Mouse (Mus musculus) embryo, embryonic 11.5 days (tissue): ENCODE data around the gene Gsk3b.
A peak's percentile ranks its signal among the peaks of the same experiment; 100 is the strongest.
"Not testable (repeated sequence)": the region's sequence is repeated elsewhere in the genome, so short reads cannot be mapped to it uniquely, and the experiment has no call there.

ENCODE experiments used
- DNase-seq: peaks from one replicate; pipeline ENCODE4 v3.0.0-alpha.2; 2012; ENCODE audit warnings: low read depth, low spot score

The Gsk3b gene

DNA sequence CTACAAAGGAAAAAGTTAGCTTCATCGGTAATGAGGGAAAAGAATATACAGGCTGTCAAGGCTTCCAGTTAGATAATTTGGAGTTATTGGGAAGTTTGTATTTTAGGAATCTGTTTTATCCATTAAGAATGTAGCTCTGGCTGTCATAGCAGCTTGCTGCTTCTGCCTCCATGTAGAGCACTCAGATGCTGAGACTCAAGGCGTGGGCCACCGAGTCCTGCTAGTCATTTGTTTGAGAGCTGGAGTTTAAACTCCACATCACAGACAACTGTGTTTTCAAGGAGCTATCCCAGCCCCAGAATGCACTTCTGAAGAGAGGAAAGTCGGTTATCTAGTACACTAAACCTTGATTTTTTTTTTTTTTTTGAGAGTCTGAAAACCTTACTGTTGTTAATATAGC, 101.2 kb downstream of the Gsk3b start:
- DNase-seq, result no peak

DNA sequence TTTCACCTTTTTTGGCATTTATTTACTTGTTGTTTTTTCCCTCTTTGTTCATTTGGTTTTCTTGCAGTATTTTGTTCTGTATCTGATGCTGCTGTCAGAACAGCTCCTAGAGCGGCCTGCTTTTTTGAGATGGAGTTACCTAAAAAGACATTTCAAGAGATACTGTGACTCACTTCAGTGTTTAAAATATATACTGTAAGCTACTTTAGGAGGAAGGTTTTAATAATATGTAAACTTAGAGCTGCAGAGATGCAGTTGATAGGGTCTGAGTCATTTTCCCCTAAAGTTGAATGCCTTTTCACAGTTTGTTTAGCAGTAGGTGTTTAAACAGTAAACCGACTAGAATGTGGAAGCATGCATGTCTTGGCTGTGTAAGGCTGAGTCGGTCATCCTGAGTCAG, 101.7 kb downstream of the Gsk3b start:
- no peak for DNase-seq

GRCm38 (mm10) chr16:38191460-38191859, 102.7 kb downstream of the Gsk3b start:
- DNase-seq, result no peak

DNA sequence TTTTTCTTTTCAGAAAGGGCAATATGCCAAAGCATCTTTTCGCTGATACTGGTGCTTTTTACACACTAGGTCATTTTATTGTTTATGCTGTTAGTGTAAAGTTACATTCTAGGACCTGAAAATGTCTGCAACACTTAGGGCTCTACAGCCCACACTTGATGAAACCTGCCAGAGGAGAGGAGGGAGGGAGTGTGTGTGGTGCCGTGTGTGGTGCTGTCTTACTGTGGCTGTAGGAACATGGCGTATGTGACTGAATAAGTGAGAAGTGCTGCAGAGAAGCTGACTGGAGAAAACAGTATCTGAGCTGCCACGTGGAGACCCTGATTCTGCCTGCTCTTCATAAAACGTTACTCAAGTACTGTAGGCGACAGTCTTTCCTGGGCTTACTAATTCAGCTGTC, 103.8 kb downstream of the Gsk3b start:
- DNase-seq, result no peak

DNA sequence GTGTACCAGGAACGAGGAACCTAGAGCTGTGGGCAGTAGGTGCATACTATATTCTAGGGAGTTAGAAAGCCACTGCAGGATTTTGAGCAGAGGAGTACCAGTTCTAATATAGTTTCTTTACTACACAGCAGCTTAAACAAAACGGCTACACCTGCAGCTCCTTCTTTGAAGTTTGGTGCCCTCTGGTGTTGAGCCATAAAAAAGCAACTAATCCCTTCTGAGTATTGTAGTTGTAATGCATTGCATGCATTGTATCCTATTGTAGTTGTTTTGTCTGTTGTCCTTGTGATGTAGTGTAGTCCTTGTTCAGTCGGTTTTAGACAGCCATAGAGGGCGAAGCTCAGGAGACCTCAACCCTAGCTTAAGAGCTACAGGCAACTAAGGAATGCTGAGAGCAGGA, 108.5 kb downstream of the Gsk3b start:
- peak; percentile 47 for DNase-seq

GRCm38 (mm10) chr16:38205272-38205671, 116.5 kb downstream of the Gsk3b start:
- DNase-seq, result no peak

DNA sequence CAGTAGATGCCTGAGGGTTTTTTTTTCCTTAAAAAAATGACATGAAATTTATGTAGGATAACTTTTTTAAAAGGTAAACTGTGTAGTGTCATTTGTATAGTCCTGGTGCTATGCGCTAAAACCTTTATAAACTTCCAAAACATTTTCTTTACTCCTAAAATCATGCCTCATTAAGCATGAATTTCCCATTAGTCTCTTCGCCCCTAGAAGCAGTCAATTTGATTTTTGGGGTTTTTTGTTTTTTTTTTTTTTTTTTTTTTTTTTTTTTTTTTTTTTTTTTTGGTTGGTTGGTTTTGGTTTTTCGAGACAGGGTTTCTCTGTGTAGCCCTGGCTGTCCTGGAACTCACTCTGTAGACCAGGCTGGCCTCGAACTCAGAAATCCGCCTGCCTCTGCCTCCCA, 133.7 kb downstream of the Gsk3b start:
- not testable (repeated sequence) for DNase-seq

DNA sequence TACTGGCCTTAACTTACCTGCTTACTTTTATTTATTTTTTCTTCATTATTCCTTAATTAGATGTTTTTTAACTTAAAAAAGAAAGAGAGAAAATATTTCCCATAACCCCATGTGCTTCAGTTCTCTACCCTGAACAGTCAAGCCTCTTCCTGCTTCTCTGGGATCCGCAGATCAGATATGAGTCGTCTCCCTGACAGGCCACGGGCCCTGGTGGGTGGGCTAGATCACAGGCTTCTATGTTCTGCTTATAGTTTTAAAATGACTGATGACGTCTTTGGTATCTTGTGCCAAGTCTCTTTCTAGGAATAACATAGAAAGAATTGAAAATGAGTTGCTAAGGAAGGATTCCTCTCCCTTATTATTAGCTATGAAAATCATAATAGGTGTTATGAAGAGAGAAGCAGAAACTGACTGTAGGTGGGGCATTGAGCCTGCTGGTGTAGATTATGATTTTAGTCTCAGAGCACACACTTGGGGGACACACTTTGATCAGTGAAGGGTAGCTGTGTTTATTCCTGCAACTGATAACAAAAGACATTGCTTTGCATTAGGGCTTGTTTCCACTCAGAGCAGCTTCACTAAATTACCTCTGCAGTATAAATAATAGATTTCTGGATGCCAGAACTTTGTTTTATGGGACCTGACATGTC, 148.3 kb downstream of the Gsk3b start:
- no peak for DNase-seq

GRCm38 (mm10) chr16:38239729-38240128, 150.9 kb downstream of the Gsk3b start:
- peak; percentile 16 for DNase-seq

- DNase-seq, result no peak
These were observed 151.4 kb downstream of the Gsk3b start for GRCm38 (mm10) chr16:38240167-38240566.

DNA sequence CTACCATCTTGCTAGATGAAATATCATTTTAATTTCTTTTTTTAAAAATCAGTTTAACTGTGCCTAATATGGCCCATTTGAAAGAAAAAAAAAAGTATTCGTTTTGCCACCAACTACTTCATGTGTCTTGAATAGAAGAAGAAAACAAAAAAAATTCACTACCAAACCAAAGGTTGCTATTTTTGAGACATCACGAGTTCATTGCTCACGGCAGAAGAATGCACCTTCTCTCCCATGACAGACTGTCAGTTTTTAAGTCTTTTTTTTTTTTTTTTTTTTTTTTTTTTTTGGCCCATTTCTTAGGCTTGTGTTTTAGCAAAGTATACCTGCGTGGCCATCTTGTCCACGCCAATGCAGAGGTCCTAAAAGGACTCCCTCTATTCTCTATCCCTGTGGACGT, 155.3 kb downstream of the Gsk3b start:
- DNase-seq, result no peak

DNA sequence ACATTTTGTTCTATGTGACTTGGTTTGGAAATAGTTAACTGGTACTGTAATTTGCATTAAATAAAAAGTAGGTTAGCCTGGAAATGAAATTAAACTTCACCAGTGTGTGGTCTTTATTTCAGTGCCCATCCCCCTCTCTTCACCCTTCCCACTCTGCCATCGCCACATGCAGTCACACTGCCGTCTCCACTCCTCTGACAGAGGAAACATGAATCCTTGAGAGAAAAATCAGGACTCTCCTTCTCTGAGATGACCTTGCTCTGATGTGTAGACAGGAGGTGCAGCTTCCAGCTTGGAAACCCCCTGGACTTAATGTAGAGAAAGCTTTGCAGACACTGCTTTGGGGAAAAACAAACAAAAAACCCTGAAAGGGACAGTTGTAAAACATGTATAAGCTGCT, 156.6 kb downstream of the Gsk3b start:
- DNase-seq, result no peak

GRCm38 (mm10) chr16:38245849-38246585, 157.2 kb downstream of the Gsk3b start:
- no peak for DNase-seq

DNA sequence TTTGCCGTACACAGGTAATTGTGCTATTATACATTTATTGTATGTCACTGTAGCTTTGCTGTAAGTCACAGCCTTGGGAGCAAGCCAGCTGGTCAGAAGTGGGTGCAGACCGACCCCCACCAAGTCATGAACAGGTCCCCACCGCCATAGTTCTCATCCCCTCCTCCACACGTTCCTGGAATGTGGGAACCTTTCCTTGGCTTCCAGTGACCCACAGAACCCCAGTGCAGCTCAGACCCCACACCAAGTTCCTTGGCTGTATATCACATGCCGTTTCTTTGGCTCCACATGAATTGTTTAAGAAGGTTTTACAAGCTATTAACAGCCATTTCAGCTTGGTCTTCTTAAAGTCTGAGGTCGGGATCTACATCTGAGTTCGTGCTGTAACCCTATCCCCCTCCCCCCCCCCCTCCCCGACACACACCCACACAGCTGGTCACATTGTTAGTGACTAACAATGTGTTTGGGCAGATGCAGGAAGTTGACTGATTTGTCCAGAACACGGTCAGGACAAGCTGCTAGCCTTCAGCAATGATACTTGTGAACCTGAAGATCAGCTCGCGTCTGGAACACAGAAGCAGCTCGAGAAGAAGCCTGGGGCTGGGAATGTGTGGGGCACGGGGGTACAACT, 159.6 kb downstream of the Gsk3b start:
- peak; percentile 9 for DNase-seq

DNA sequence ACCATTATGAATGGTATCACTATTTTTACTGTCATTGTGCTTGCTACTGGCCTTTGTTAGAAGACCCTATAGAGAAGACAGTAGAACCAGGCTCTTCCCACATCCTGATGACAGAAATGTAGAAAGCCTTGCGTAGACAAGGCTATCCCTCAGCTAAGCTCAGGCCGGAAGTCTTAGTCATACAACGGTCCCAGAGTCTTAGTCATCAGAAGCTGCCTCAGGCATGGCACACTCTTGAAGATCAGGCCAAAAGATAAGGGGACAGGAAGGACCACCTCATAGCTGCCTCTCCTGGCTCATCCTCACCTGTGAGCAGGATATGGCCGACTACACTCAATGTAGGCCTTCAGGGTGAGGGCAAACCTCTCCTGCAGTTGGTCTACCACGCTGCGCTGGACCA, 161.7 kb downstream of the Gsk3b start:
- DNase-seq, result no peak

DNA sequence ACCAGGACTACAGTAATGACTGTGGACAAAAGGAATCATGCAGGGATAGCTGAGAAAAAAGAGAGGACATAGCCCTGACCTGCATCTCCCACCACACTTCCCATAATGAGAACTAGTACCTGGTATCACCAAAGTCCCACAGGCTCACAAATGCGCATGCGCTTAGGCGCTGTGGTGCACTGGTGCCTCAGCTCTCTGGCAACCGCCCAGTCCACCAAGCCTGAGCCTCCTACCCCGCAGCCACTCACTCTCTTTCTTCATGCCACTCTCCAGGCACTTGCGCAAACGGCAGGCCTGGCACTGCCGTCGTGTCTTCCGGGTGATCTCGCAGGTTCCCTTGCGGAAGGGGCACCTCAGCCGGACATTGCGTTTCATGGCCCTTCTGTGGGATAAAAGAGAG, 165.2 kb downstream of the Gsk3b start:
- no peak for DNase-seq

DNA sequence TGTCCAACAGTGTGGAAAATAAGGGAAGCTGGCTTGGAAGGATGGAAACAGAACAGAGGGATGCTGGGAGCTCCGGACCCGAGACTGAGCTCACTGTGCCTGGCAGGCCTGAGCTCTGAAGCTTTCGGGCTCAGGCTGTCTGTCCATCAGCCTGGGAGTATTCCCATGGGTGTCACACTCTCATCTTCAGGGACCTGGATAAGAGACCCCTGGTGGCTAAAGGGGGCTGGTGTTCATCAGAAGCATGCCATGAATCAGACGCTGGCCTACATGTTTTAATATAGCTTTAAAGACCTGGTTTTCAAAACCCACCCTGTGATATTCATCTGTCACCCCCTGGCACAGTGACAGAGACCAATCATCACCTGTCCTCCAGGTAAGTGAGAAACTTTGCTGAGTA, 166.3 kb downstream of the Gsk3b start:
- DNase-seq, result no peak

DNA sequence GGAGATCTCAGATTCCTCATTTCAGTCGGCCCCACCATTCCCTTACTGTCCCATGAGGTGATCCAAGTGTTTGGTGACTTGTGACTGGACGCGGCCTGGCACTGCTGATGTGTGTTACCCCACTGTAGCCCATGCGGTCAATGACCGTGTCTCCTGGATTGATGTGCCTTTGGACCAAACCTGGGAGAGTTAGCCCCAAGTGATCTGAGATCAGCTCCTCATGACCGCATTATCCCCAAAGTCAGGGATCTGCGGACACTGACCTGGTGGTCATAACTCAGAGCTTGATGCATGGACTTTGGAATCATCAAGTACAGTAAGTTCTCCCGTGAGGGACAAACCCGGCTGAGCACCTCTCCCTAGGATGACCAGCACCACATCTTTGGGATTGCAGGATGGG, 167.1 kb downstream of the Gsk3b start:
- no peak for DNase-seq

DNA sequence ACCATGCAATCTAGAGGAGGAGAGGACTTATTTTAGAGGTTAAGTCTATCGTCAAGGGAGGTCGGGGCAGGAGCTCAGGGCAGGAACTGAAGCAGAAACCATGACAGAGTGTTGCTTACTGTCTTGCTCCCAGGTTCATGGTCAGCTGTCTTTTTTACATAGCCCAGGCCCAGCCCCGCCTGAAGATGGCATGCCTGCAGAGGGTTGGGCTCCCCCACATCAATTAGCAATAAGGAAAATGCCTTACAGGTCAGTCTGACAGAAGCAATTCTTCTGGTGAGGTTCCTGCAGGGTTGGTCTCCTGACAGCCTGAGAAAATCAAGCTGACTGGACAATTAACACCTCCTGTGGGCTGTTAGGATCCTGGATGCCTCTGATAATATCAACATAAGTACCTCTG, 182.8 kb downstream of the Gsk3b start:
- DNase-seq, result no peak

GRCm38 (mm10) chr16:38272483-38272882, 183.7 kb downstream of the Gsk3b start:
- no peak for DNase-seq

DNA sequence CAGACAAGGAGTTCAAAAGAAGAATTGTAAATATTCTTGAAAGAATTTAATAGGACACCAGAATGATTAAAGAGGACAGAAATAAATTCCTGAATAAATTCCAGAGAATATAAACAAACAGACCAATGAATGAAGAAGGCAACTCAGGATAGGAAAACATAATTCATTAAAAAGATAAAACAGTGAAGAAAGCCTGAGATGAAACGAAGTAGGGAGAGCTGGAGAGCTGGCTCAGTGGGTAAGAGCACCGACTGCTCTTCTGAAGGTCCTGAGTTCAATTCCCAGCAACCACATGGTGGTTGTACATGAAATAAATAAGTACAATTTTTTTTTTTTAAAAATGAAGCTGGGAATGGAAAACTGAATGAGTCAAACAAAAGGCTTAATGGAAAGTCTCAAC, 185.9 kb downstream of the Gsk3b start:
- no peak for DNase-seq

- no peak for DNase-seq
These were observed 191.0 kb downstream of the Gsk3b start for GRCm38 (mm10) chr16:38279794-38280193.

DNA sequence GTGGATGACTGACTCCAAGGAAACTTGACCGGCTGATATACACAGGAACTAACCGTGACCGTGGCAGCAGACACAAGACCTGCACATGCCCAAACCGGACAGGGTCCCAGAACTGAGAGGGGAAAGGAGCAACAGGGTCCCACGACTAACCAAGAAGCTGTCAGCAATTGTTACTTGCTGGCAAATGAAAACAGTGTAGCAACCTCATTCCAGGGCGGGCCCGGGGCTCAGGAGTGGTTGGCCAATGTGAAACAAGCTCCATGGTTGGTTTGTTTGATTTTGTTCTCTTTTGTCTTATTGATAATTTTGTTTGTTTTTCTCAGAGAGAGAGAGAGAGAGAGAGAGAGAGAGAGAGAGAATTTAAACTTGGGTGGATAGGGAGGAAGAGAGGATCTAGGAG, 192.2 kb downstream of the Gsk3b start:
- no peak for DNase-seq
